Mouse (Mus musculus): ENCODE data around the gene Slc35c2. TPM values are rescaled to one million over a fixed set of nuclear protein-coding genes. Genes with fewer than 3 reads are reported as not detected.

The Slc35c2 gene
- total RNA-seq, 2 experiments from 2014 or later: 93.2 to 96.7 TPM

DNA sequence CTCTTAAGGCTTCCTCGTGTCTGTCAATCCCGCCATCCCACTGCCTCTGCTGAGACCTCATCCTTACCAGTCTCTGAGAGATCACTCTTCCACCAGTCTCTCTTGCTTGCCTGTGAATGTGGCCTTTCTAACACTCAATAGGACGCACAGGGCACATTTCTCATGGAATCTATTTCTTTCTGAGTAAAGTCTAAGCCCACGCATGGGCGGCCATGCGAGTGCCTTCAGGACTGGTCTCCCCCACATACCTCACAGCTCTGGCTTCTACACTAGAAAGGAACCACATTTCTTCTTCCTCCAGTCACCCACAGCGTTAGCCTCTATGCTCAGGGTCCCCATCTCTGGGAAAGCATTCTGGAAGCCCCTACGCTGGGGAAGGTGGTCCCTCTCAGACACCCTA is 26.5 kb upstream of the Slc35c2 start:
- DNase-seq (ENCODE audit: extremely low spot score in 1 of 2, low spot score in 1 of 2): no peak

- no peak for DNase-seq (ENCODE audit: extremely low spot score in 1 of 2, low spot score in 1 of 2)
These were observed 24.7 kb upstream of the Slc35c2 start for GRCm38 (mm10) chr2:165312381-165312780.

- DNase-seq (ENCODE audit: extremely low spot score in 1 of 2, low spot score in 1 of 2): no peak
These were observed 23.9 kb upstream of the Slc35c2 start for GRCm38 (mm10) chr2:165311577-165311976.

DNA sequence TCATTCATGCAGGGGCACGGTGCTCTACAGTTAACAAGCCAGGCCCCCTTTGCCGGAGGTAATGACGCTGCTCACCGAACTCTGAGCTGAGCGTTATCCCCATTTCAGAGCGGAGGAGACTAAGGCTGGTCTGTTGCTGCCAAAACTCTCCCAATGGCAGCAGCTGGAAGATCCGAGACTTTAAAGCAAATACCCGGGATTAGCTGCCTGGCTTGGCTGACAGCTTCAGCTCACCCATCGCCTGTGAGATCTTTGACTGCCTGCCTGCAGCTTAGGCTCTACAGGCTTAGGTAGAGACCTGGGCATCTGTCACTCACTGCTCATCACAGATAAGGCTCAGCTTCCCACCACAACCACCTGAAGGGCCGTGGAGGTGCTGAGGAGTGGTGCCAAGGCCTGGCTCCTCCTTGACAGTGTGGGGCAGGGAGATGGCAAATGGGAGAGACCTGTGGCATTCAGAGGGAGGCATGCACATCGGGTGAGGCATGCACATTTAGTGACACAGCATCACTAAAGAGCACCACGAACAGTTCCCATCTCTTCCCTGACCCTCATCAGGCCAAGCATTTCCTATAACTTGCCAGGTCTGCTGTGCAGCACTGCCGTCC is 23.3 kb upstream of the Slc35c2 start:
- DNase-seq (ENCODE audit: extremely low spot score in 1 of 2, low spot score in 1 of 2): no peak

- no peak for DNase-seq (ENCODE audit: extremely low spot score in 1 of 2, low spot score in 1 of 2)
These were observed 20.1 kb upstream of the Slc35c2 start for GRCm38 (mm10) chr2:165307801-165308200.

DNA sequence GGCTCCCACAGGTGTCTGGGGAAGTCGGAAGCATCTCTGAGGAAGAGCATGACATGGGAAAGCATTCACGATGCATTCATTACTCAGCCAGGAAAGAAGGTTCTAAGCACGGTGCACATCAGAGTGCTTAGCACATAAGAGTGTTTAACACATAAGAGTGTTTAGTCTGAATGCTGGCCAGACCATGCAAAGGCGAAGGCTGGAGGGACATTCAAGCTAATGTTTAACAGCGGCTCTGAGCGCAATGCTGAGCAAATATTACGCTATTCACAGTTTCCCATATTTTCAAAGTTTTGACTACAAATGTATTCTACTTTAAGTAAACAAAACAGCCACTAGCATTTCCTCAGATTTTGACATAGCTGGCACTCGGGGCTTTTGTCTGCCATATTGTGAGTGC is 17.8 kb upstream of the Slc35c2 start:
- no peak for DNase-seq (ENCODE audit: extremely low spot score in 1 of 2, low spot score in 1 of 2)

DNA sequence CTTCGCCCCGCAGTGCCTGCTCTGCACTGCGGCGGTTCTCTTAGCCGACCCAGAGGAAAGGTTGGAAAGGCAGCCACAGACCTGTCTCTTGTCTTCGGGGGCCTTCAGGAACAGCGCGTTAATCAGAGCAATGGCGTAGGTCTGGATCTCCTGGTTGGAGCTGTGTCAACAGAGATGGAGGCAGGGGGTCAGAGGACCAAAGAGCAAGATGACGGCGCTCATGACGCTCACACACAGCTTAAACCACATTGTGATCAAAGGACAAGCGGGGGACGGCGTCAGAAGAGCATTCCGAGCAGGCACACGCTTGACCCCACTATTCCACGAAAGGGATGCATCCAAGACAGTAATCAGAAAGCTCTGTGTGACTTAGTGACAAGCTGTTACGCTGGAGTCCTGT is 17.1 kb upstream of the Slc35c2 start:
- no peak for DNase-seq (ENCODE audit: extremely low spot score in 1 of 2, low spot score in 1 of 2)

DNA sequence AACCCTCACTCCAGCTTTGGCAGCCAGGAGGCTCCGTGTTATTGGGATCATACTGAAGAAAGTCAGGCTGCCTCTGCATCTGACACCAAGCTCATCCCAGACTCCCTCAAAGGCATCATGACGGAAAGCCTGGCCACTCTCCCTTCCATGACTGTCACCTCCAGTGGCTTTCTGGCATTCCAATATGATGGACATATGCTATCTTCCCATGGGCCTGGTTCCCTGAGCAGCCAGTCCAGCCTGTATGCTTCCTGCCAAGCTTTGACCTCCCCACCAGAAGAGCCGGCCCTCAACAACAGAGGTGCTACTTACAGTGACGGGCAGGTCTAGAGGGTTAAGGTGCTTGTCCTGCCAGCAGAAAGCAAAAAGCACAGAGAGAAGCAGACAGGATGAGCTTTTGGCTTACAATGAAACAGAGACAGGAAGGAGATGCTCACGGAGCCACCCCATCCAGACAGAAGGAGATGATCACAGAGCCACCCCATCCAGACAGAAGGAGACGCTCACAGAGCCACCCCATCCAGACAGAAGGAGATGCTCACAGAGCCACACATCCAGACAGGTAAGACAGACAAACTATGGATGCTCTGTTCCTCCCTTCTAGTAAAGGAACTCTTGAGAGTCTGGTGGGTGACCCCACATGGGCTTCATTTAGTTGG is 15.8 kb upstream of the Slc35c2 start:
- no peak for DNase-seq (ENCODE audit: extremely low spot score in 1 of 2, low spot score in 1 of 2)

- DNase-seq (ENCODE audit: extremely low spot score in 1 of 2, low spot score in 1 of 2): no peak
These were observed 13.7 kb upstream of the Slc35c2 start for GRCm38 (mm10) chr2:165301409-165301808.

DNA sequence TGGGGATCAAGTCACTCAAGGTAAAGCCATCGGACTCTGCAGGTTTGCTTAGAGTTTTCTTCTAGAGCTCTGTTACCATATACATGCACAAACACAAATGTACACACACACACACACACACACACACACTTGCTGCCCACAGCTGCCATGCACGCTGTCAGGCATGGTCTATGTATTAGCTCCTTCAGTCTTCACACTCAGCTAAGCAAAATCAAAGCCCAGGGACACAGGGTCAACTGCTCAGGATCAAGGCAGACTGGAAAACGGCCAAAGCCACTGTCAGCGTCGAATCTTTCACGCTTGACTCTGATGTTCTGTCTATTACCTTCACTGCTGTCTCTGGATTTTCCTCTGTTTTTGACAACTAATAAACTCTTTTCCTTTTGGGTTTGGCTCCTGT is 13.2 kb upstream of the Slc35c2 start:
- DNase-seq (ENCODE audit: extremely low spot score in 1 of 2, low spot score in 1 of 2): no peak

- DNase-seq (ENCODE audit: extremely low spot score in 1 of 2, low spot score in 1 of 2): no peak
These were observed 12.8 kb upstream of the Slc35c2 start for GRCm38 (mm10) chr2:165300424-165300823.

DNA sequence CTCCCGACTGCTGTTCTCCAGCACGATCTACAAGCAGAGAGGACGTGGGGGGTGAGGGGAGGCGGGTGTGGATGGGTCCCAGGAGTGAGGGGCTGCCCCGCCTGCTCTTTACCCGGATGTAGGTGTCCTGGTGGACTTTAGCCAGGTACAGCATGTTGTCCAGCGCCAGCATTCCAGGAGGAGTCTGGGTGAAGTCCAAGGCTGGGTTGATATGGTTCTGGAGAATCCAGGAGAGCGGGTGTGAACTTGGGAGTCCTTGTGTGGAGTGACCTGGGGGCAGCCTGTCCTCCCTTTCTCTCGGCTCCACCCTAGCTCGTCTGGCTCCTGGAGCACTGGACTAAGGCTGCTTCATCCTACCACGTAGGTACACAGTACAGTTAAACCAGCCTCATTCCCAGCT is 9.8 kb upstream of the Slc35c2 start:
- DNase-seq (ENCODE audit: extremely low spot score in 1 of 2, low spot score in 1 of 2): no peak

DNA sequence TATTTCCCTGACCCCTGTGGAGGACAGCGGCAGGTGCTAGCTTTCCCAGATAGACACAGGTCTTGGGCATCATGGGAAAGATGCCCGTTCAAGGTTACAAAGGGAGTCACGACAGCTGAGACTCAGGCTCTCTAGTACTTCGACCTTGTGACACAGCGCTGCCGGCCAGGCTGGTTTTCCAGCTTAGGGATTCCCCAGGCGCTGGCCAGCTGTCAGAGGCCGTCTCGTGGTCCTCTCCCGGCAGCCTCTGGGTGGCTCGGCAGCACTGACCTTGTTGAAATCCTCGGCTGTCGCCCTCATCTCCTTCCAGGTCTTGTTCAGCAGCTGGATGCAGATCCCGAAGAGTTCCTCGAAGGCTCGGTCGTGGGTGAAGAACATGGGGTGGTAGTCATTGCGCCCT is 8.9 kb upstream of the Slc35c2 start:
- no peak for DNase-seq (ENCODE audit: extremely low spot score in 1 of 2, low spot score in 1 of 2)

DNA sequence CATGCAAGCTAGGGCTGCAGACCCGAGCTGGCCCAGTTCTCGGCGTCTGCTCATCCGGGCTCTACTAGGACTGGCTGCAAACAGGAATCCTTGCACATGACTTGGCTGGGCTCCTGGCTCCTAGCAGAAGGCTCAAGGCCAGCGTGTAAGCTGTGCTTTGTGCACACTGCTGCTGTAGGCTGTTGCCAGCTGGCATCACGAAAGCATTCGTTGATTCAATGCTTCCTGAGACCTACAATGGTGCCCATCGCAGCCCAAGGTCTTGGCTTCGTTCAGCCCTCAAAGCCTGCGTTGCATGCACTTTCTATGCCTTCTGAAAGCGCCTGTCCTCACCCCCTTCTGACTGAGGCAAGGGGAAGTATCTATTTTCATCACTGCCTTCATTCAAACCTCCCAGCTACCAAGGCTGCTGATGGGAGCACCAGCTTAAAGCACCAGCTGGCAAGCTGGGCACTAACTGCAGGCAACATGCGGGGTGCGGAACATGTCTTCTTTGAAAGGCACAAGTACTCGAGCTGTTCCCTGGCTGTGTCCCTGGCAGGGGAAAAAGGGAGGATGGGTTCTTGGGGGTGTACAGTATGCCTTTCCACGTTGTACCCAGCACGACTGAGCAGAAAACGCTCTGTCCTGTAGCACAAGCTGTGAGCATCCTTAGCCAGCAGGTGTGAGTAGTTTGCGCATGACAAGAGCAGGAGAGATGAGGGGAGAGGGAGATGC is 804 bp upstream of the Slc35c2 start:
- peak; percentile 74 to 80 for DNase-seq (ENCODE audit: extremely low spot score in 1 of 2, low spot score in 1 of 2)

GRCm38 (mm10) chr2:165286361-165287201 is 1.1 kb downstream of the Slc35c2 start:
- DNase-seq (ENCODE audit: extremely low spot score in 1 of 2, low spot score in 1 of 2): peak; percentile 33 to 47

GRCm38 (mm10) chr2:165285621-165286020 is 2.0 kb downstream of the Slc35c2 start:
- no peak for DNase-seq (ENCODE audit: extremely low spot score in 1 of 2, low spot score in 1 of 2)

DNA sequence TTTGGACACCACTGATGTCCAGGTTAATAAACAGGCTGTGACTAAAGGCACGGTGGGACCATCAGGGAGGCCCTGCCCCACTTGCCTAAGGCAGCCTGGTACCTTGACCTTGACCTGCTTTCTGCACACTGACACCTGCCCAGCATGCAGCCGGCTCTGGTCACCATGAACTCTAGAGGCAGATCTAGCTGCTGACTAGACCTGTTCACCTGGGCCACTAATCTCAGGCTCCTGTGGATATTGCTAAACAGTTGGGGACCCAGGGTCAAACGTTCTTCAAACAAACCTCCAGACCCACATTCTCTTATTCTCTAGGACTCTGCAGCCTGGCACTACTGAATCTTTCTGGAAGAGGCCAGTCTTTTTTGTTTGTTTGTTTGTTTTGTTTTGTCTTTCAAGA is 2.6 kb downstream of the Slc35c2 start:
- no peak for DNase-seq (ENCODE audit: extremely low spot score in 1 of 2, low spot score in 1 of 2)

- DNase-seq (ENCODE audit: extremely low spot score in 1 of 2, low spot score in 1 of 2): no peak
These were observed 3.3 kb downstream of the Slc35c2 start for GRCm38 (mm10) chr2:165284377-165284776.

DNA sequence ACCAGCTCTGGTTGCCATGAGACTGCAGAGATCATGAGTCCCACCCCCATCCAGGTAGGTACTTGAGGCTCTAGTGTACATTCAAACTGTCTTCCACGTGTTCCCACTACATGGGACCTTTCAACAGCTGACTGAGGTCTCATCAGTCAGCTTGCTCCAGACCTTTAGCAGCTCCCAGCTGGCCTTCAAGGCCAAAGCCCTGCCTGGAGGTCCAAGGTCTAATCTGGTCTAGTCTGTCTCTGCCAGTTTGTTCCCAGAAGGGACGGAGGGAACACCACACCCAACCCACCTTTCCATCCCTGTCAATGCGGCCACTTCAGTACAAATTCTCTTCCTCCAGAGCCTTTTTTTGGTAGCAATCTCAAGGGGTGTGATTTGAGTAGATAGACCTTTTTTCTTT is 4.0 kb downstream of the Slc35c2 start:
- no peak for DNase-seq (ENCODE audit: extremely low spot score in 1 of 2, low spot score in 1 of 2)

DNA sequence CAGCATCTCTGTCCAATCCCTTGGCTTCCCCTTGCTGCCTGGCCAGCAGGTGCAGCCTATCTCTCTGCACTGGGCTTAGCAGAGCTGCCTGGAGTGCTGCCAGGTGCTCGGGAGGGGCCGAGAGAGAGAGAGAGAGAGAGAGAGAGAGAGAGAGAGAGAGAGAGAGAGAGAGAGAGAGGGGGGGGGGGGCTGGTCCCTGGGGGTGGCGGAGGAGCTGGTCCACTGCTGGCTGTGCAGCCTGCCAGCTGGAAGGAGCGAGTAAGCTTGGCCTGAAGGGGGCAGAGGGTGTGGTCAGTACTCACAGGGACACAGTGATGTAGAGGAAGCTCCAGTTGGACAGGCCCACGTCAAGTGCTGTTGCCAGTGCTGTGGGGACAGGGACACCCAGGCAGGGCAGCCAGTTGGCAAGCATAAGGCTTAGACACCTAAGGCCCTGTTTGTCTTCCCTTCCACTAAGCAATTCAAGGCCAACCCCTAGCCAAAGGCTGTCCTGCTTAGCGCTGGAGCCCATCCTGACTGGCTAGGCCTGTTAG is 5.8 kb downstream of the Slc35c2 start:
- no peak for DNase-seq (ENCODE audit: extremely low spot score in 1 of 2, low spot score in 1 of 2)

- no peak for DNase-seq (ENCODE audit: extremely low spot score in 1 of 2, low spot score in 1 of 2)
These were observed 8.3 kb downstream of the Slc35c2 start for GRCm38 (mm10) chr2:165279351-165279750.

Measured in layer of hippocampus, postnatal 25 days (tissue).